Mouse (Mus musculus): Measurements from ENCODE around the gene Stk4.

The Stk4 gene

DNA sequence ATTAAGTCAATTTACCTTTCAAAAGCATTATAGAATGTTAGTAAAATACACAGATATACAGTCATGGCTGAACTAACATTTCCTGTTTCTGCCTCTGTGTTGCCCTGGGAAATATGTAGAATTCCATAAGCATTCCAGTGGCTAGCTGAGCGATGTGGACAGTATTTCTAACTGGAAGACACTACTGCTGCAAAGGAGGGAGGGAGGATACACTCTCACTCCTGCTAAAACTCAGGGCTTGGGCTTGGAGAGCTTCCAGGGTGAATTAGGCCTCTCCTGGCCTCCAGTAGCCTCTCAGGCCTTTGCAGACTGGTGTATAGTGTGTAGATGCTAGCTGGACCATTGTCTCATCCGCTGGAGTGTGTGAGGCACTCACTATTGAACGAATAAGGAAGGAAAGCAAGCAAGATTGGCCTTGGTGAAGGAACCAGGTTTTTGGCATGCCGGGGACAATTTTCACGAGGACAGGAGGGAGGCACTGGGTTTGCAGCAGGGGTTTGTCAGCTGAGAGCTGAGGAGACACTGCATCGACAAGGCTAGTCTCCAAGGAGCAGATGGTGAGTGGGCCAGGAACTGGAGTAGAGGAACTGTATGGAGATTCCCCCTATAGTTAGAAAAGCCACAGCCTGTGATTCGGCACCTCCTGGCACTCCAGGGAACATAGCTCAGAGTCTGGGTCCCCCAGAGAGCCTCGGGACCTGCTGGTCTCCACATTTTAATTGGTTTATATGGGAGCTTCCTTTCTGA is 104.7 kb downstream of the Stk4 start:
- no peak for DNase-seq (ENCODE audit: low spot score)

GRCm38 (mm10) chr2:164175850-164176249 is 105.7 kb downstream of the Stk4 start:
- DNase-seq (ENCODE audit: low spot score): no peak

- DNase-seq (ENCODE audit: low spot score): no peak
Observed at GRCm38 (mm10) chr2:164177831-164178230, 107.7 kb downstream of the Stk4 start.

DNA sequence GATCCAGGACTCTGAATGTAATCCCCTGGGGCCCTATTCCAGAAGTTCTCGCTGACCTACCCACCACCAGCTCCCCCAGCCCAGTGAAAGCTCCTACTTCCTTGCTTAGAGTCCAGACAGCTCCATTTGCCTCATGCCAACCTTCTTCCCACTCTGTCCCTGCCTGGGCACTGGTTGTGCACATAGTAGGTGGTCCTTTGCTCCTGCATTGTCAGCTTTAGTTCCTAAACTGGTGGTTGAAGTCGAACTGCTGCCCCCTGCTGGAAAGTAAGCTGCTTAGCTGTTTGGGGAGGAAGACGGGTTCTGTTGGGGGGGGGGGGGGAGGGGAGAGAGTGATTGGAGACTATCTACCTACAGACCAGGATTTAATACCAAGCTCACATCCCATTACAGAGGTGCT is 110.0 kb downstream of the Stk4 start:
- no peak for DNase-seq (ENCODE audit: low spot score)

GRCm38 (mm10) chr2:164180770-164181169 is 110.6 kb downstream of the Stk4 start:
- no peak for DNase-seq (ENCODE audit: low spot score)

DNA sequence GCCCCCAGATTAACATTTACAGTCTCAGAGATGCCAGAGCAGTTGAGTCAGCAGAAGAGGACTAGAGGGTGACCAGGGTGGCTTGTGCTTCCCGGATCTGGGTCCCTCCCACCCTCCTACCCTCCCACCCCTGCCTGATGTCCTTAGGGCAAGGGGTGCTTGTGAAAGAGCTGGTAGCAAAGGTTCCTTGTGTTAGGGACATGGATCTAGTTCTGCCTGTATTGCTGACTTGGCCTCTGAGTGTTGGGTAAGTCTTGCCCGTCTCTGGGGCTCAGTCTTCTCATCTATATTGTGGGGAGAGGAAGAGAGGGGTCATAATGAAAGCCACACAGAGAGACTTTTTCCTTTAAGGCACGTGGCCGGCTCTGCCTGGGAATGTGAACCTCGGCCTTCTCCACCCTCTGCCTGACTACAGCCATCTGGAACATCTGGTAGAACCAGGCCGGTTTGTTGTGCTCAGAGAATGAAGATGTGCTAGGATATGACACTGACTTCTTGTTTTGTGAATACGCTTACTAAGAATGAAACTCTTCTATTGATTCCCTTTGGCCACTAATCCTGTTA is 112.7 kb downstream of the Stk4 start, which contains the start of gene Wfdc5:
Wfdc5 (minus strand) TSS at position 51 of the 564 bp plus-strand sequence.
- no peak for DNase-seq (ENCODE audit: low spot score)

GRCm38 (mm10) chr2:164183340-164183739 is 113.2 kb downstream of the Stk4 start:
- no peak for DNase-seq (ENCODE audit: low spot score)

DNA sequence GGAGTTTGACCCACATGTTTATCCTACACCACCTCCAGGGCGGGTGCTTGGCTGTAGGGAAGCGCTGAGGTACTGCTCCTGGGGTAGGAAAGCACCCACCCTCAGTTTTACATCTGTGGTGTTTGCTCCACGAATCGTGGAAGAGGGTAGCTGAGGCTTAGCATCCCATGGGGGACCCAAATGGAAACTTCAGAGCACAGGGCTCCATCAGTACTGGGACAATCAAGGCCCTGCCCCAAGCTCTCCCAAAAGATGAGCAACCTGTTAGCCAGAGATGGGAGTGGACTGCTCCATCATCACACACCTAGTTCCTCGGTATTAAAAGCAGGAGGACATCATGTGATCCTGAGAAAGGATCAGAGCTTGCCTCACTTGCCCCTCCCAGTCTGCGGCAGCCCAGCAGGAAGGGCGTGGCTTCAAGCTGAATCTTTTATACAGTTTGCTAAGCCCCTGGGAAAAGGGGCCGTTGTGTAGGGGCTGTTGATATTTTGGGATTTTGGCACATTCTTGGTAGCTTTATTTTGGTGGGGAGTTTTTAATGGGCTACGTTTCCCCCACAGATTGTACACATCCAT is 114.1 kb downstream of the Stk4 start:
- DNase-seq (ENCODE audit: low spot score): no peak

DNA sequence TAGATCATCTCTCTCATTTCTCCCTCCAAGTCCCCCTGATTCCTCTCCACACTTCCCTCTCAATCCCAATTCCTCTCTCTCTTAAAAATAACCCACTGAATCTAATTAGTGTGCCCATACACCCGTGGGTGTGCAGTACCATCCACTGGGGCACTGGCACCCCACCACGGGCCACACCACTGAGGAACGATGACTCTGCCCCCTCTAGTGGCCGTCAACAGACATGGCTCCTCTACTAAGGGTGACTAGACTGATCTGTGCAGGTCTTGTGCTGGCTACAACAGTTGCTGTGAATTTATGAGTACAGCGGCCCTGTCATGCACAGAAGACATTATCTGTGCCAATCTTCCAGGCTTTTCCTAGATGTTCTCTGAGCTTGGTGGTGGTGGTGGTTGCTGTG is 118.6 kb downstream of the Stk4 start:
- no peak for DNase-seq (ENCODE audit: low spot score)

DNA sequence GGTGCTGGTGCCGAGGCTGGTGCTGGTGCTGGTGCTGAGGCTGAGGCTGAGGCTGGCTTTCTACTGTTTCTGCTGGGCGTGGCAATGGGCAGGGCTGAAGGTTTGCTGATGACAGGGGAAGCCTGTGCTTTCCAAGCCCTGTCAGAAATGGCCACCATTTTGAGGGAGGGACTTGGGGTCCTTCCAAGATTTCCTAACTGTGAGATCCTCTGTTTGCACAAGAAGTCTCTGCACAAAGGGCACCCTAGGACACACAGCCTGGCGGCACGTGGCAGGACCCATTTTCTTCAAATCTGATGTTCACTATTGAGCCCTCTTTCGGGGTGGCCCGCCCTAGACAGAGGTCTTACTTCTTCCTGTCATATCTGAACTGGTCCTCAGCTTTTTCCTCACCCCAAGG is 120.5 kb downstream of the Stk4 start, which contains the start of gene Wfdc12:
Wfdc12 (minus strand) TSS at position 33 of the 400 bp plus-strand sequence.
- no peak for DNase-seq (ENCODE audit: low spot score)

DNA sequence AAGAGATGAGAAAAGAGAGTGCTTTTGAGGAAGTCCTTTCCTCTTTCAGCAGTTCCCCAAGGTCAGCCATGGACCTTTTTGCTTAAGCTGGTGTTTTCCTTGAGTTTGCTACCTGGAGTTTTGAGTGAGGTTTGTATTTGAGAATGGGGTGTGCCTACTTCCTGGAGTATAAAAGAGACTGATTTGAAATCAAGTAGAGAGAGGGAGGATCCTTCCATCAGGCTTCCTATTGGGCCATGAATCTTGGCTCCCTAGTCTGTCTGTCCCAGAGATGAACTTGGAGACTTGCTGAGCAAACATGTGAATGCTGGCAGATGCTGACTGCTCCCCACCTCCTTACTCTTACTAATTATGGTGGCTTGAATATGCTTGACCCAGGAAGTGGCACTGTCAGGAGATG is 122.2 kb downstream of the Stk4 start:
- no peak for DNase-seq (ENCODE audit: low spot score)

GRCm38 (mm10) chr2:164194959-164195630 is 125.0 kb downstream of the Stk4 start:
- no peak for DNase-seq (ENCODE audit: low spot score)

DNA sequence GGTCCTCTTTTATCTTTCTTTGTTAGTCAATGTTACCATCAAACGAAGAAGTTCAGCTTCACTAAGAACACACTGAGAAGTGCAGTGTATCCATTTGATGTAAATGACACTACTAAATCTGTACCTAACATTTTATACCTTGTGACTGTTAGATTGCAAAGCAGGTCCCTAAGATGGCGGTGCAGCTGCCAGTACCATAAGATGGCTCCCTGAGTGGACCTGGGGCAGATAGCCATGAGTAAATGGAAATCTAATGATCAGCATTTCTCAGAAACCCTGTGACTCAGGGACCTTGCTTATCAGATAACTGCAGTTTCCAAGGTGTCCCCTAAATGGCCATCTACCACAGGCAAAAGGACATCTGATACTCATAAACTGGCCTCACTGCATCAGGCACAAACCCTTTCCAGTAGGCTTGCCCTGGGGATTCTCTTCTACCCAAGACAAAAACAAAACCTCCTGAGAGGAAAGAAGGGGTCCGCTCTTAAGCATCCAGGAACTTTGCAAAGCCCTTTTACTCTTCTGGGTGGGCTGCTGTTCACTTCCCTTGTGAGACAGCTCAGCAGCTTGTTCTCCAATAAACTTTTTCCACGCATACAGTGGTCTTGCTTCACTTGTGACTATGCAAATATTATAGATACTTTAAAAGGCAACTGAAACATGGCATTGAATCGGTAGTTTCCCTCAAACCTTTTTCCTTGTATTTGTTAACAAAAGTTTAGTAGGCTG is 126.0 kb downstream of the Stk4 start:
- DNase-seq (ENCODE audit: low spot score): no peak

- no peak for DNase-seq (ENCODE audit: low spot score)
Observed at GRCm38 (mm10) chr2:164196700-164196990, 126.5 kb downstream of the Stk4 start.

DNA sequence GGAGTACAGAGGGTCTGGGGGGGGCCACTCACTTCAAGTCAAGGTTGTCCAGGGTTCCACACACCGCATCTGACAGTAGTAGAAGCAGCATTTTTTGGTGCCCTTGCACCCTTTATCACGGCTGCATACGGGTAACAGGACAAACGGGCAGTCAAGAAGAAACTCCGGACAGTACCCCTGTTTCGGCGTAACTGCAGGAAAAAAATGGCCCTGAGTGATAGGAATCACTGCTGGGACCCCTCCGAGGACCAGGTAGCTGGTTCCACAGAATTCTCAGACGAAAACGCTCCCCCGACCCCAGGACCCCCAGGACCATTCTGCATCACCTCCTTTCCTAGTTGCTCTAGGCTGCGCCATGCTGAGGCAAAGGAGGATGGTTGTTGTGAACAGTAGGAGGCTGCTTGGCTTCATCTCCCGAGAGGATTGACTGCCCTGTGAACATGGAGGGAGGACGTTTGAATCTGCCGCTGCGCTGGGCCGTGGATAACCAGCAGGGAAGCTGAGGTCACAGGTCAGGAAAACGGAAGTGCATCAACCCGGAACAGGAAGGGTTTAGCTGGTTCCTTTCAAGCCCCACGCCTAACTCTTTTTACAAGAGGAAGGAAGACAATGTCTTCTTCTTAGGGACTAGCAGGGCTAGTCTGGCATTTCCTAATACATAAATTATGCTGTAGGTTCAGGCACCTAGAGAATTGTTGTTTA is 129.7 kb downstream of the Stk4 start, which contains the start of gene Wfdc15a:
Wfdc15a (minus strand) TSS at position 505 of the 702 bp plus-strand sequence.
- DNase-seq (ENCODE audit: low spot score): no peak

Measured in ovary, postnatal 10 days (tissue).